Mouse (Mus musculus) thymus, postnatal 14 days (tissue): ENCODE data around the gene Prm3.

Experiments
- DNase-seq: peaks from one replicate; pipeline ENCODE4 v3.0.0; 2021

Prm3 gene

GRCm38 (mm10) chr16:10770531-10771325 is 20.0 kb downstream of the Prm3 start:
- DNase-seq, result peak; percentile 55

GRCm38 (mm10) chr16:10769661-10770060 is 21.1 kb downstream of the Prm3 start:
- DNase-seq, result peak; percentile 83

GRCm38 (mm10) chr16:10768821-10769220 is 21.9 kb downstream of the Prm3 start:
- peak; percentile 43 for DNase-seq

- peak; percentile 93 for DNase-seq
These were observed 23.6 kb downstream of the Prm3 start for GRCm38 (mm10) chr16:10767158-10767557.

GRCm38 (mm10) chr16:10764323-10764722 is 26.4 kb downstream of the Prm3 start:
- DNase-seq, result no peak

- no peak for DNase-seq
These were observed 27.0 kb downstream of the Prm3 start for GRCm38 (mm10) chr16:10763540-10764264.

GRCm38 (mm10) chr16:10762569-10763180 is 28.0 kb downstream of the Prm3 start:
- DNase-seq, result no peak

- DNase-seq, result no peak
These were observed 29.5 kb downstream of the Prm3 start for GRCm38 (mm10) chr16:10761182-10761581.

GRCm38 (mm10) chr16:10756168-10756567 is 34.5 kb downstream of the Prm3 start:
- DNase-seq, result no peak

GRCm38 (mm10) chr16:10754521-10755296 is 36.0 kb downstream of the Prm3 start:
- no peak for DNase-seq

GRCm38 (mm10) chr16:10749824-10750223 is 40.9 kb downstream of the Prm3 start:
- DNase-seq, result peak; percentile 41

GRCm38 (mm10) chr16:10749226-10749625 is 41.5 kb downstream of the Prm3 start:
- DNase-seq, result peak; percentile 75

- DNase-seq, result peak; percentile 45
These were observed 49.6 kb downstream of the Prm3 start for GRCm38 (mm10) chr16:10741082-10741481.
